Mouse (Mus musculus): ENCODE measurements around the gene Erfe.

DNA sequence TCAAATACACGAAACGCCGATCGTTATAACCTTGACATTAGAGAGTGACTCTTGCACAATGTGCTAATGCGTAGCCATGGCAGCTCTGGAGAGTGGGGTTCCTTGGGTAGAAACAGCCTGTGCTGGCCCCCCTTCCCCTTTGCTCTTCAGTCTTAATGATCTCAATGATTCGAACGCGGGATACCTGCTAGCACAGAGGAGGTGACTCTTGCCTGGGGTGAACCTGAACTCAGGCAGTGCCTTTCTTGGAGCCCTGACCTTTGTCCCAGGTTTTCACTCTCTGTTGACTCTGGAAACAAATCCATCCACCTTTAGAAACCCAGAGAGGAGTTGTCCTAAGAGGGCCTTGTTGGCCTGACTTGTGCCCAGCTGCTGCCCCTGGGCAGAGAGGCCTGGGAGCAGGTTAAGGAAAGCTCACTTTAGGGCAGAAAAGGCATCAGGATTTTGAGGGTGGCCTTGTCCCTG, 54.4 kb downstream of the Erfe start:
- TF ChIP-seq CTCF (IDR thresholded peaks at IDR 0.05; ENCODE audit: control insufficient read depth, insufficient read depth, low read length) (no peak), POLR2A (IDR thresholded peaks at IDR 0.05; ENCODE audit: borderline replicate concordance, control insufficient read depth, low read depth, low read length) (no peak)

All from bone marrow, adult 2 months (tissue).